Mouse (Mus musculus): ENCODE results near the gene Miga2.

Gene Miga2

DNA sequence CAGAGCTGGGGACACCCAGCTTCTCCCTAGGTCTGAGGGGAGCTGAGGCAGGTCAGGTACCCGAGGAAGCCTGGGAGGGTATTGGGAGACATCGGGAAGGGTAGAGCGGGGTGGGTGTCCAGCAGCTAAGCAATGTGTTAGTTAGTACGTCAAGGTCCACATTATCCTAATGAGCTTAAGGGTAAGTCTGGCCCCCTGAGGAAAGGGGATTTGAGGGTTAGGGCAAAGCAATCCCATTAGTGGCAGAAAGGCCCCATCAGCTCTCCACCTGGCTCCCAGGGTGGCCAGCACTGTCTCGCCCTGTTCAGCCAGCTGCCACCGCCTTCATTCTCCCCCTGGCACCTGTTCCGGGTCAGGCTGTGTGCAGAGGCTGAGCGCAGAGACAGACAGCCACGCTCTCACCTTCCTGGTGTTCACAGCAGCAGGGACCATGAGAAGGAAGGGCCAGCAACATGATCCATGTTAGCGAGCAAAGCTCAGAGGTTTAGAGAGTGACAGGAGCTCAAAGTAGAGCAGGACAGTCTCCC lies 34.0 kb downstream of the Miga2 start:
- no peak for DNase-seq (ENCODE audit: low spot score in 2 of 2)

DNA sequence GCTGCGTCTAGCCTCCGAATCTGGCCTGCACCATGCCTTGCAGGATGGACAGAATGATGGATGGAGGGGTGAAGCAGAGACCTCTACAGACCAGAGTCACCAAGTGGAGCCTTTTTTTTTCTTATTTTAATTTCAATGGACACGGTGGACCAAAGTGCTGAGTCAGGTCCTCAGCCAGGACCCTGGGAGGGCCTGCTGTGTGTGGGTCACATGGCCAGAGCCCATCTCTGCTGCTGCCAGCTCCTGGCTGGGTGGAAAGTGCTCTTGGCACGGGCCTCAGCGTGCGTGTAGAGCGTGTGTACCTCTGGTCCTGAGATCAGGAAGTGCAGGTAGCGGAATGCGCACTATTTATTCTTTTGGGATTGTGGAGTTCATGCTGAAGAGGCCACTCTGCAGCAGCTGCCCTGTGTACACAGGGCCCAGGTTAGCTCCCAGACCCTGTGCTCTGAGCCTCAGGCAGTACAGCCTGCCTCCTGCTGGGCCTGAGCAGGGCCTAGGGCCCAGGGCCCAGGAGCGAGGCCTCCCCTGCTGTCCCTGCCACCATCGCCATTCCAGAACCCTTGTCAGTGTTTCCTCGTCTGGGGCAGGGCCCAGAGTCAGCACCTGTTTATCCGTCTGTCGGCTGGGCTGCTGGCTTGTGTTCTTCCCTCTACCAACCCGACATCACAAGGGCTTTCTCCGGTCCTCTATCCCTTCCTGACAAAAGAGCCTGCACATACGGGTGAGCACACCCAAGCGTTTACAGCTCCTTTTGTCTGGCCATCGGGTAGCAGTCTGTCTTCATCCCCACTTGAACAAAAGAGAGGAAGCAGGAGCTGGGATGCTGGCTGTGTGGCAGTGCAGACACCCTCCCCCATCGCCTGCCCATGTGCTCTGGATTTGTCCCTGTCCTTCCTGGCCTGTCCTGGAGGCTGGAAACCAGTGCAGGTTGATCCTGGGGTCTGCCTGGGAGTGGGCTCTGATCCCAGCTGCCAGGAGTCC lies 35.4 kb downstream of the Miga2 start:
- DNase-seq (ENCODE audit: low spot score in 2 of 2) = no peak

- no peak for DNase-seq (ENCODE audit: low spot score in 2 of 2)
These were observed 37.5 kb downstream of the Miga2 start for GRCm38 (mm10) chr2:30401581-30401980.

GRCm38 (mm10) chr2:30402351-30402826 lies 38.4 kb downstream of the Miga2 start:
- DNase-seq (ENCODE audit: low spot score in 2 of 2) = no peak

- DNase-seq (ENCODE audit: low spot score in 2 of 2) = no peak
These were observed 38.8 kb downstream of the Miga2 start for GRCm38 (mm10) chr2:30402843-30403242.

- DNase-seq (ENCODE audit: low spot score in 2 of 2) = no peak
These were observed 39.8 kb downstream of the Miga2 start for GRCm38 (mm10) chr2:30403870-30404269.

GRCm38 (mm10) chr2:30407221-30407620 lies 43.2 kb downstream of the Miga2 start:
- DNase-seq (ENCODE audit: low spot score in 2 of 2) = no peak

- no peak for DNase-seq (ENCODE audit: low spot score in 2 of 2)
These were observed 43.7 kb downstream of the Miga2 start for GRCm38 (mm10) chr2:30407778-30408177.

GRCm38 (mm10) chr2:30408452-30409100 lies 44.5 kb downstream of the Miga2 start:
- DNase-seq (ENCODE audit: low spot score in 2 of 2) = no peak

DNA sequence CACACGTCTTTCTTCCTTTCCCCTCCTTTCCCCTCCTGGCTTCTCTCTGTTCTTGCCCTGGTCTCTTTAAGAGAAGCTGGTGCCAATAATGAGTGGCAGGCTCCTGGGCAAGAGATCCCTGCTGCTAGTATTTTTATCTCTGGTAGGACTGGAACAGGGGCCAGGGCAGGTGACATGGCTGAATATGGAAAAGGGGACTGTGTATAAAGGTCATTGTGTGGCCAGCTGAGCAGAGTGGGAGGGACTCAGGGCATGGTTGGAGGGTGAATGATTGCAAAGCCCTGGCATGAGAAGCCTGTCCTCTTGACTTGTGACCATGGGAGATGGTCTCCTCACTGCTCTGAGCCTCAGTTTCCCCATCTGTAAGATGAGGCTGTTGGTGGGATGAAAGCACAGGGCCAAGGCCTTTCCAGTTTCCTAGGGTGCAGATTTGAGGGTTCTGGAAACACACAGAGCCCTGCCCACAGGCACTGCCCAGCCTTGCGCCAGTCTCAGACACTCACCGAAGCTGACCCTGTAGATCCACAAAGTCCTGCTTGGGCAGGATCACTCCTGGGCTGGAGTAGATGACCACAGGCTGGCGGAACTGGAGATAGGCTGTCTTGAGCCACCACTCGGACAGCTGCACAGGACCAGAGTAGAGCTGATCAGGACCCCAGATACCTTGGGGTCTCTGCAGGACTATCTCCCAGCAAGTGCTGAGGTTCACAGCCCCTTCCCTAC lies 45.6 kb downstream of the Miga2 start:
- DNase-seq (ENCODE audit: low spot score in 2 of 2) = no peak

DNA sequence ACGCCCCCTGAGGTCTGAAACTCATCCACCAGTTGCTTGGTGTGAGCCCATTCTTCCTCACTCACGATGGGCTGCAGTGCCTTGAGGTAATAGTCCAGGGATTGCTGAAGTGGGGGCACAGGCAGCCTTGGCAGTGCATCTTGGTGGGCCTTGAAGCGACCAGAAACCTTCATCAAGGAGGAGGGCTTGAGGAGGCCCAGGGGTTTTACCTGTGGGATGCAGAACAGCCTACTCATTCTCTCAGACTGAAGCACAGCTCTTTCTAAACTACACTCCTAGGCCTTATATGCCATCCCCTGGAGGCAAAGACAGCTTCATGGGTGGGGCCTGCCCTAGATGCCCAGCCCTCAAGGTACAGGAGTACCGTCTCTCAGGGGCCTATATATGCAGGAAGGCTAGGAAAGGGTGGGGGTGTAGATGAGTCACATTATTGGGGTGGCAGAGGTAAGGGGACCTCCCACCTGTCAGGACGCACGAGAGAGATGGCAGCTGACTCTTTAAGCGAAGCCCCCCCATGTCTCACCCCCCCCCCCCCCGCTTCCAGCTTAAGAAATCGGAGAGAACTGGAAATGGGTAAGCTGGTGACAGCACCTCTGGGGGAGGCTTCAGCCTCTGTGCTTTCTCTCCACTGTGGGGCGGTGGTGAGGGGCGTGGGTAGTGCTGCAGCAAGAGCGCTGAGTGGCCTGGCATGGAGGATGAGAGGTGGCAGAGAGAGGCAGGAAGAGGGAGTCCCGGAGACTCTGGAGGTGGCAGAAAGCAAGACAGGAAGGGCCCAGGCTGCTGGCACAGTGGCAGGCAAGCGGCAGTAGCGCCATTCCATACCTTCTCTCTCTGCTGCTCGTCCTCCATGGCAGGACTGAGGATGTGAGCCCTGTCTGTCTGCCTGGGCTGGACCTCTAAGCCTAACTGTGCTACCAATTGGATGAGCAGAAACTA lies 49.3 kb downstream of the Miga2 start:
- DNase-seq (ENCODE audit: low spot score in 2 of 2) = no peak

DNA sequence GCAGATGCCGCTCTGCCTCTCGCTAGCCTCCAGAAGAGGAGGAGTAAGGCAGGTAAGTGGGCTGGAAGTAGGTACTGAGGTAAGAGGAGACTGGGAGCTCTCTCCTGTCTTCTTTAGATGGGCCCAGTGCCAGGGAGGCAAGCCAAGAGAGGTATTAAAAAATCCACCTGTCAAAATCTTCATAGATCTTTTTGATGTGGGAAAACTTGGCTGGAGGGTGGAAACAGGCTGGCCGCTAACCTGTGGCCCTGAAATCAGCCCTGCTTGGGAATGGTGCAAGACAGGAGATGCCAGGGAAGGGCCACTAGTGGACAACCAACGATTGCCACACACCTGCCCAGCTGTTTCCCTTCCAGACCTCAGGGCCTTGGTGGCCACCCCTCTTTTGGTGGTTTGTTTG lies 50.1 kb downstream of the Miga2 start:
- DNase-seq (ENCODE audit: low spot score in 2 of 2) = no peak

GRCm38 (mm10) chr2:30414681-30415080 lies 50.6 kb downstream of the Miga2 start:
- DNase-seq (ENCODE audit: low spot score in 2 of 2) = no peak

- peak; percentile 92 to 93 for DNase-seq (ENCODE audit: low spot score in 2 of 2)
These were observed 51.3 kb downstream of the Miga2 start, which contains the start of gene Crat for GRCm38 (mm10) chr2:30415157-30415935. Crat (minus strand) TSS chr2:30415813.

DNA sequence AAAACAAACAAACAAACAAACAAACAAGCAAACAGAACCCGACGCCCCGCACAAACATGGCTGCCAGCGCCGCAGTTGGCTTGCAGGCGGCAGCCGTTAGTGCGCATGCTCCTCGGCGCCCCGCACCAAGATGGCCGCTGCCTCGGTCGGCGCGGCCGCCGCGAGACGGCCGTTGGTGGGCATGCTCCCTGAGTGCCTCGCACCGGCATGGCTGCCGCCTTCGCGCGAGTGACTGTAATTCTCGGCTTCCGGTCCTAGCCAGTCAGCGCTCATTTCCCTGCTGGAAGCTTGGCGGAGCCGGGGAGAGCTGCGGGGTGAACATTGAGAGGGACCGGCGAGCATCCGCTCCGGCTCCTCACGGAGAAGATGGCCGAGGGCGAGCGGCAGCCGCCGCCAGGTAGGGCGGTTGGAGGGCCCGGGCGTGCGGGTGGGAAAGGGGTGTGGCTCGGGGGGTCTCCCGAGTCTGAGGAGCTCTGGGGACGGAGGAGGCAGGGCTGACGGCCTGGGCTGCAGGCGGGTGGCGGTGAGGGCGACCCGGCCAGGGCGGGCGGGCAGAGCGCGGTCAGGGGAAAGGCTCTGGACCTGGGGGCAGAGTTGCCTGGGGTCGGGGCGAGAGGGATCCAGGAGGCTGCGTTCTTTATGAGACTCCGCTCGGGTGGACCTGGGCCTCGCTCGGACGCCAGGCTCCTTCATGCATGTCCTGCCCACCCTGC lies 52.1 kb downstream of the Miga2 start, which contains the start of gene Ptpa:
Gene Ptpa (plus strand): TSS at position 104 of the 713 bp plus-strand sequence.
- peak; percentile 94 to 95 for DNase-seq (ENCODE audit: low spot score in 2 of 2)

DNA sequence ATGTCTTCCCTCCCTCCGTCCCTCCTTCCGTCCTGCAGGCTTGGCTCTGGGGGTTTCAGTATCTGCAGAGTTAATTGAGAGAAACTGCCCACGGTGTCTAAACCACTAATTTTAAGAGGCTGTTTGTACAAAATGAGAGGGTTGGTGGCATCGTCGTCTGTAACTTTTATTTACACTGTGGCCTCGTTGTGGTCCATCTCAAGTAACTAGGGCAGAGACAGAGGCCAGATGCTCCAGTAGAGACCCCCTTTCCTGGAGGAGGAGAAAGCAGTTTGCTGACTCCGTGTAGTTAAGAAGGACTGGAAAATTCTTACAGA lies 52.6 kb downstream of the Miga2 start:
- DNase-seq (ENCODE audit: low spot score in 2 of 2) = no peak

- peak; percentile 39 to 51 for DNase-seq (ENCODE audit: low spot score in 2 of 2)
These were observed 53.1 kb downstream of the Miga2 start for GRCm38 (mm10) chr2:30417154-30417553.

- peak; percentile 46 to 55 for DNase-seq (ENCODE audit: low spot score in 2 of 2)
These were observed 53.6 kb downstream of the Miga2 start for GRCm38 (mm10) chr2:30417595-30418165.

- DNase-seq (ENCODE audit: low spot score in 2 of 2) = peak in 1 of 2 experiments; percentile 29
These were observed 54.2 kb downstream of the Miga2 start for GRCm38 (mm10) chr2:30418259-30418658.

All from spleen, postnatal 10 days (tissue).